Mouse (Mus musculus) adrenal gland, postnatal 4 days (tissue): Measurements from ENCODE around the gene Ctbs. TPM values are rescaled to one million over a fixed set of nuclear protein-coding genes. Genes with fewer than 3 reads are reported as not detected.
A peak's percentile ranks its signal among the peaks of the same experiment; 100 is the strongest.
"Not testable (repeated sequence)": the region's sequence is repeated elsewhere in the genome, so short reads cannot be mapped to it uniquely, and the experiment has no call there.

Source experiments
- DNase-seq, 2 experiments: peaks; one replicate each; pipeline ENCODE4 v3.0.0; 2021 to 2022; ENCODE audit warnings: low spot score in 2 of 2, mixed read lengths in 2 of 2
- total RNA-seq, 2 experiments: library from RNA; stranded (reverse); gene quantifications; 2 replicates each; pipeline ENCODE4 v1.2.3; 2021

Gene Ctbs
- total RNA-seq, 2 experiments from 2014 or later: 16.9 to 21.7 TPM

GRCm38 (mm10) chr3:146426489-146426888 lies 23.1 kb upstream of the Ctbs start:
- no peak for DNase-seq

- DNase-seq: not testable (repeated sequence)
Observed at GRCm38 (mm10) chr3:146433063-146433462, 16.5 kb upstream of the Ctbs start.

- no peak for DNase-seq
Observed at GRCm38 (mm10) chr3:146433681-146434350, 15.8 kb upstream of the Ctbs start.

- DNase-seq: no peak
Observed at GRCm38 (mm10) chr3:146434686-146435085, 14.9 kb upstream of the Ctbs start.

GRCm38 (mm10) chr3:146435533-146435932 lies 14.1 kb upstream of the Ctbs start:
- DNase-seq: no peak

GRCm38 (mm10) chr3:146436114-146436513 lies 13.5 kb upstream of the Ctbs start:
- no peak for DNase-seq

- DNase-seq: no peak
Observed at GRCm38 (mm10) chr3:146440011-146440410, 9.6 kb upstream of the Ctbs start.

GRCm38 (mm10) chr3:146440422-146440821 lies 9.2 kb upstream of the Ctbs start:
- no peak for DNase-seq

- no peak for DNase-seq
Observed at GRCm38 (mm10) chr3:146442484-146442883, 7.1 kb upstream of the Ctbs start.

GRCm38 (mm10) chr3:146442936-146443335 lies 6.7 kb upstream of the Ctbs start:
- no peak for DNase-seq

GRCm38 (mm10) chr3:146443380-146443779 lies 6.2 kb upstream of the Ctbs start:
- DNase-seq: no peak

GRCm38 (mm10) chr3:146444880-146445279 lies 4.7 kb upstream of the Ctbs start:
- DNase-seq: no peak

GRCm38 (mm10) chr3:146447156-146447555 lies 2.4 kb upstream of the Ctbs start:
- DNase-seq: no peak

- no peak for DNase-seq
Observed at GRCm38 (mm10) chr3:146447598-146447997, 2.0 kb upstream of the Ctbs start.

GRCm38 (mm10) chr3:146448372-146448771 lies 1.2 kb upstream of the Ctbs start:
- no peak for DNase-seq

- DNase-seq: no peak
Observed at GRCm38 (mm10) chr3:146448969-146449368, 626 bp upstream of the Ctbs start.

- peak; percentile 80 to 89 for DNase-seq
Observed at GRCm38 (mm10) chr3:146450371-146450841, 811 bp downstream of the Ctbs start.

GRCm38 (mm10) chr3:146451375-146451774 lies 1.8 kb downstream of the Ctbs start:
- DNase-seq: no peak

GRCm38 (mm10) chr3:146462939-146463338 lies 13.3 kb downstream of the Ctbs start:
- DNase-seq: no peak

- no peak for DNase-seq
Observed at GRCm38 (mm10) chr3:146469226-146469625, 19.6 kb downstream of the Ctbs start.

GRCm38 (mm10) chr3:146472657-146473056 lies 23.1 kb downstream of the Ctbs start:
- no peak for DNase-seq

GRCm38 (mm10) chr3:146473741-146474140 lies 24.1 kb downstream of the Ctbs start:
- no peak for DNase-seq

- DNase-seq: no peak
Observed at GRCm38 (mm10) chr3:146474428-146474827, 24.8 kb downstream of the Ctbs start.
